Mouse (Mus musculus) heart, embryonic 11.5 days (tissue): ENCODE results near the gene Osbp2. TPM values are rescaled to one million over a fixed set of nuclear protein-coding genes. Genes with fewer than 3 reads are reported as not detected.

Experiments used
- ATAC-seq: fragments of 200-750 bp; cut with Nextera tagmentation; replicated peaks from 2 replicates; pipeline ENCODE4 v1.8.0; 2017; ENCODE audit warnings: moderate library complexity; ENCODE audit not compliant: insufficient number of reproducible peaks, low FRiP score, low TSS enrichment
- H3K27ac ChIP-seq: fragments of 300-500 bp; sonication (generic); 2 replicates; pipeline ENCODE4 v1.5.1; 2014; ENCODE audit warnings: mild to moderate bottlenecking, low read depth, low read length
- H3K27me3 ChIP-seq: fragments of 300-500 bp; sonication (generic); 2 replicates; pipeline ENCODE4 v1.6.1; 2014; ENCODE audit warnings: mild to moderate bottlenecking, low read length, mixed read lengths; ENCODE audit not compliant: control insufficient read depth, insufficient read depth
- H3K36me3 ChIP-seq: fragments of 300-500 bp; sonication (generic); 2 replicates; pipeline ENCODE4 v1.6.1; 2014; ENCODE audit warnings: mild to moderate bottlenecking, low read length, moderate library complexity, mixed read lengths; ENCODE audit not compliant: control insufficient read depth, insufficient read depth
- H3K4me1 ChIP-seq: fragments of 300-500 bp; sonication (generic); 2 replicates; pipeline ENCODE4 v1.6.1; 2014; ENCODE audit warnings: low read length; ENCODE audit not compliant: control insufficient read depth, insufficient read depth
- H3K4me2 ChIP-seq: fragments of 300-500 bp; sonication (generic); 2 replicates; pipeline ENCODE4 v1.6.1; 2014; ENCODE audit warnings: mild to moderate bottlenecking, moderate library complexity
- H3K4me3 ChIP-seq: fragments of 300-500 bp; sonication (generic); 2 replicates; pipeline ENCODE4 v1.5.1; 2014; ENCODE audit warnings: low read depth, low read length
- H3K9ac ChIP-seq: fragments of 300-500 bp; sonication (generic); 2 replicates; pipeline ENCODE4 v1.6.1; 2014; ENCODE audit warnings: mild to moderate bottlenecking, low read depth, low read length, moderate library complexity
- H3K9me3 ChIP-seq: fragments of 300-500 bp; sonication (generic); replicated peaks from 2 replicates; pipeline ENCODE4 v1.6.1; 2016; ENCODE audit warnings: low read length; ENCODE audit not compliant: control insufficient read depth
- WGBS: fragments of 180-500 bp; shearing (Covaris S2); extraction: QIAGEN DNeasy Blood & Tissue Kit; methylation state at CpG from one replicate; pipeline ENCODE4 v1.1.7; 2014; ENCODE audit not compliant: insufficient replicate concordance; 5-methylcytosine and 5-hydroxymethylcytosine counted together
- polyA plus RNA-seq: library from polyadenylated mRNA; unstranded; fragments of >200 nt; fragmentation: Nextera tagmentation; extraction: Ambion mirVana; gene quantifications from 2 replicates; pipeline ENCODE4 v1.2.1, GENCODE M21; 2014

Gene Osbp2
- polyA plus RNA-seq, 1 experiment from 2014 or later: 0.13 TPM

GRCm38 (mm10) chr11:3710203-3710602, 153.5 kb downstream of the Osbp2 start:
- no peak overlapping the region for H3K4me2 ChIP-seq
- H3K9ac ChIP-seq: no peak overlapping the region
- H3K4me3 ChIP-seq: no peak overlapping the region
- no peak for ATAC-seq
- H3K36me3 ChIP-seq: no peaks in the 10 kb centered on the region
- no peak overlapping the region for H3K27ac ChIP-seq
- 64% methylated on average over 14 of the region's 14 CpGs for WGBS
- no peaks in the 10 kb centered on the region for H3K9me3 ChIP-seq
- peaks cover 3% of the 10 kb centered on the region for H3K27me3 ChIP-seq
- no peaks in the 10 kb centered on the region for H3K4me1 ChIP-seq

- no peaks in the 10 kb centered on the region for H3K9me3 ChIP-seq
- H3K4me1 ChIP-seq: no peaks in the 10 kb centered on the region
- no peak overlapping the region for H3K27ac ChIP-seq
- no peak overlapping the region for H3K4me3 ChIP-seq
- H3K27me3 ChIP-seq: peaks cover 9% of the 10 kb centered on the region
- ATAC-seq: no peak
- H3K4me2 ChIP-seq: no peak overlapping the region
- no peaks in the 10 kb centered on the region for H3K36me3 ChIP-seq
- 59% methylated on average over 8 of the region's 8 CpGs for WGBS
- H3K9ac ChIP-seq: no peak overlapping the region
Measured at GRCm38 (mm10) chr11:3707057-3707456, 156.6 kb downstream of the Osbp2 start.

GRCm38 (mm10) chr11:3704404-3704803, 159.3 kb downstream of the Osbp2 start:
- no peaks in the 10 kb centered on the region for H3K36me3 ChIP-seq
- H3K4me1 ChIP-seq: no peaks in the 10 kb centered on the region
- no peaks in the 10 kb centered on the region for H3K9me3 ChIP-seq
- 86% methylated on average over 8 of the region's 8 CpGs for WGBS
- no peak overlapping the region for H3K4me3 ChIP-seq
- peaks cover 9% of the 10 kb centered on the region for H3K27me3 ChIP-seq
- no peak overlapping the region for H3K9ac ChIP-seq
- no peak overlapping the region for H3K27ac ChIP-seq
- H3K4me2 ChIP-seq: no peak overlapping the region
- no peak for ATAC-seq

GRCm38 (mm10) chr11:3703089-3703992, 160.4 kb downstream of the Osbp2 start:
- Histone ChIP-seq H3K4me3 (no peak overlapping the region), H3K27ac (no peak overlapping the region), H3K4me2 (no peak overlapping the region), H3K4me1 (no peaks in the 10 kb centered on the region), H3K9ac (no peak overlapping the region), H3K9me3 (no peaks in the 10 kb centered on the region), H3K36me3 (no peaks in the 10 kb centered on the region), H3K27me3 (peaks cover 9% of the 10 kb centered on the region)
- whole genome bisulfite sequencing: 69% methylated on average over 7 of the region's 7 CpGs
- ATAC-seq: no peak

- H3K27ac ChIP-seq: no peak overlapping the region
- WGBS: 82% methylated on average over 3 of the region's 3 CpGs
- no peaks in the 10 kb centered on the region for H3K27me3 ChIP-seq
- no peak overlapping the region for H3K4me2 ChIP-seq
- no peaks in the 10 kb centered on the region for H3K4me1 ChIP-seq
- H3K9me3 ChIP-seq: no peaks in the 10 kb centered on the region
- H3K9ac ChIP-seq: no peak overlapping the region
- no peaks in the 10 kb centered on the region for H3K36me3 ChIP-seq
- no peak overlapping the region for H3K4me3 ChIP-seq
- ATAC-seq: no peak
Measured at GRCm38 (mm10) chr11:3697441-3697840, 166.3 kb downstream of the Osbp2 start.

- 81% methylated on average over 5 of the region's 5 CpGs for WGBS
- peaks cover 8% of the 10 kb centered on the region for H3K36me3 ChIP-seq
- H3K27ac ChIP-seq: no peak overlapping the region
- H3K9me3 ChIP-seq: no peaks in the 10 kb centered on the region
- no peak for ATAC-seq
- H3K4me1 ChIP-seq: no peaks in the 10 kb centered on the region
- no peaks in the 10 kb centered on the region for H3K27me3 ChIP-seq
- no peak overlapping the region for H3K4me2 ChIP-seq
- no peak overlapping the region for H3K9ac ChIP-seq
- no peak overlapping the region for H3K4me3 ChIP-seq
Measured at GRCm38 (mm10) chr11:3696086-3696616, 167.6 kb downstream of the Osbp2 start.

- 88% methylated on average over 2 of the region's 2 CpGs for WGBS
- H3K4me1 ChIP-seq: no peaks in the 10 kb centered on the region
- H3K27me3 ChIP-seq: no peaks in the 10 kb centered on the region
- H3K4me2 ChIP-seq: no peak overlapping the region
- ATAC-seq: no peak
- no peak overlapping the region for H3K27ac ChIP-seq
- H3K9ac ChIP-seq: no peak overlapping the region
- H3K9me3 ChIP-seq: no peaks in the 10 kb centered on the region
- no peak overlapping the region for H3K4me3 ChIP-seq
- peaks cover 36% of the 10 kb centered on the region for H3K36me3 ChIP-seq
Measured at GRCm38 (mm10) chr11:3691746-3692145, 172.0 kb downstream of the Osbp2 start.

GRCm38 (mm10) chr11:3686885-3687284, 176.8 kb downstream of the Osbp2 start:
- H3K4me1 ChIP-seq: no peaks in the 10 kb centered on the region
- H3K9ac ChIP-seq: no peak overlapping the region
- H3K27ac ChIP-seq: no peak overlapping the region
- H3K36me3 ChIP-seq: peaks cover 50% of the 10 kb centered on the region
- WGBS: 88% methylated on average over 2 of the region's 2 CpGs
- no peaks in the 10 kb centered on the region for H3K9me3 ChIP-seq
- no peak overlapping the region for H3K4me3 ChIP-seq
- H3K4me2 ChIP-seq: no peak overlapping the region
- H3K27me3 ChIP-seq: no peaks in the 10 kb centered on the region
- no peak for ATAC-seq

GRCm38 (mm10) chr11:3686318-3686717, 177.4 kb downstream of the Osbp2 start:
- WGBS: 93% methylated on average over 2 of the region's 2 CpGs
- no peaks in the 10 kb centered on the region for H3K9me3 ChIP-seq
- ATAC-seq: no peak
- H3K9ac ChIP-seq: no peak overlapping the region
- H3K36me3 ChIP-seq: peaks cover 48% of the 10 kb centered on the region
- H3K4me3 ChIP-seq: no peak overlapping the region
- no peaks in the 10 kb centered on the region for H3K4me1 ChIP-seq
- H3K27me3 ChIP-seq: no peaks in the 10 kb centered on the region
- no peak overlapping the region for H3K27ac ChIP-seq
- no peak overlapping the region for H3K4me2 ChIP-seq
